Mouse (Mus musculus): Measurements from ENCODE around the gene Mapk12. TPM values are rescaled to one million over a fixed set of nuclear protein-coding genes. Genes with fewer than 3 reads are reported as not detected.

Mapk12 gene
- polyA plus RNA-seq, 1 experiment from 2014 or later = 9.1 TPM

- Histone ChIP-seq H3K27me3 (no peaks in the 10 kb centered on the region), H3K4me2 (no peak overlapping the region), H3K36me3 (ENCODE audit: poor library complexity, severe bottlenecking) (0 out of 2 replicates have a peak, but pooled peaks cover 11% of the 10 kb centered on the region), H3K4me1 (peaks cover 14% of the 10 kb centered on the region), H3K9ac (no peak overlapping the region), H3K9me3 (replicated peaks) (no peaks in the 10 kb centered on the region), H3K4me3 (no peak overlapping the region), H3K27ac (no peak overlapping the region)
- no peak for ATAC-seq
- 88% methylated on average over 3 of the region's 3 CpGs for WGBS
Observed at GRCm38 (mm10) chr15:89131316-89131715, 9.2 kb downstream of the Mapk12 start.

- no peaks in the 10 kb centered on the region for H3K9me3 ChIP-seq (replicated peaks)
- no peak for ATAC-seq
- H3K4me2 ChIP-seq = no peak overlapping the region
- H3K27ac ChIP-seq = no peak overlapping the region
- H3K27me3 ChIP-seq = no peaks in the 10 kb centered on the region
- H3K36me3 ChIP-seq (ENCODE audit: poor library complexity, severe bottlenecking) = peaks cover 14% of the 10 kb centered on the region; the same call in 1 of the 2 replicates
- no peak overlapping the region for H3K9ac ChIP-seq
- no peak overlapping the region for H3K4me3 ChIP-seq
- H3K4me1 ChIP-seq = peaks cover 14% of the 10 kb centered on the region
Observed at GRCm38 (mm10) chr15:89130245-89130644, 10.3 kb downstream of the Mapk12 start.

GRCm38 (mm10) chr15:89128382-89129350 is 11.8 kb downstream of the Mapk12 start, which contains the start of gene Hdac10:
Gene Hdac10, minus strand, starts transcription at chr15:89128700.
- Histone ChIP-seq H3K27ac (peak within 1 kb of the TSS; percentile 67), H3K4me2 (peak within 1 kb of the TSS; percentile 78), H3K9me3 (replicated peaks) (no peaks in the 10 kb centered on the region), H3K4me1 (peaks cover 20% of the 10 kb centered on the region), H3K27me3 (no peaks in the 10 kb centered on the region), H3K36me3 (ENCODE audit: poor library complexity, severe bottlenecking) (peaks cover 18% of the 10 kb centered on the region; the same call in 1 of the 2 replicates), H3K4me3 (peak within 1 kb of the TSS; percentile 61), H3K9ac (peak within 1 kb of the TSS; percentile 67)
- 3% methylated on average over 36 of the region's 36 CpGs for WGBS
- peak; percentile 89 for ATAC-seq

DNA sequence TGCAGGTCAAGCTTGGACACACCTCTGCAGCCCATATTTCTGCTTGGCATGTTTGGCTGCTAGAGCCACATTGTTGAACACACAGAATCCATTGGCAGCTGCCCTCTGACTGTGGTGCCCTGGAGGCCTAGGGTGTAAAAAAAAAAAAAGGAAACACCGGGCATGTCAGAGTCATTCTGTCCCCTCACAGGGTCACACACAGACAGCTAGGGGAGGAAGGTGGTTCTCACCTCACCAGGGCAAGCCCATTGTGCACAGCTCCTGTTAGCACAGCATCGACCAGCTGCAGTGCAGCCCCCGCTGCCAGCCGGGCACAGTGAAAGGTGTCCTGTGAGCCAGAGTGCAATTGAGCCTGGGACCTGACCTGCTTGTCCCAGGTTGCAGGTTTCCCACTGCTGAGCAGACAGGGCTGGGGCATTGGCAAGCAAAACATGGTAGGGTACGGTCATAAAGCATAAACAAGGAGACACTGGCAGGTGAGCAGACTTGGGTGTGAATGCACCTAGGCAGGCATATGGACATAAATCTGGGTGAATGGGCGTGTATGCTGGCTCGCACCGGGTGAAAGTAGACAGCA is 13.1 kb downstream of the Mapk12 start:
- Histone ChIP-seq H3K36me3 (ENCODE audit: poor library complexity, severe bottlenecking) (peaks cover 18% of the 10 kb centered on the region; the same call in 1 of the 2 replicates), H3K4me2 (peak overlapping the region; percentile 78), H3K9ac (peak overlapping the region; percentile 67), H3K27me3 (no peaks in the 10 kb centered on the region), H3K27ac (no peak overlapping the region), H3K4me3 (peak overlapping the region; percentile 61), H3K4me1 (peaks cover 26% of the 10 kb centered on the region), H3K9me3 (replicated peaks) (no peaks in the 10 kb centered on the region)
- ATAC-seq = no peak
- WGBS = 89% methylated on average over 8 of the region's 8 CpGs

GRCm38 (mm10) chr15:89126622-89127021 is 13.9 kb downstream of the Mapk12 start:
- no peak overlapping the region for H3K4me2 ChIP-seq
- peaks cover 15% of the 10 kb centered on the region; the same call in 1 of the 2 replicates for H3K36me3 ChIP-seq (ENCODE audit: poor library complexity, severe bottlenecking)
- H3K27ac ChIP-seq = no peak overlapping the region
- no peak overlapping the region for H3K4me3 ChIP-seq
- peaks cover 34% of the 10 kb centered on the region for H3K4me1 ChIP-seq
- H3K9ac ChIP-seq = no peak overlapping the region
- ATAC-seq = no peak
- H3K27me3 ChIP-seq = no peaks in the 10 kb centered on the region
- H3K9me3 ChIP-seq (replicated peaks) = no peaks in the 10 kb centered on the region
- 92% methylated on average over 8 of the region's 8 CpGs for WGBS

- Histone ChIP-seq H3K4me3 (no peak overlapping the region), H3K27me3 (no peaks in the 10 kb centered on the region), H3K36me3 (ENCODE audit: poor library complexity, severe bottlenecking) (peaks cover 10% of the 10 kb centered on the region; the same call in 1 of the 2 replicates), H3K4me1 (peaks cover 47% of the 10 kb centered on the region), H3K9me3 (replicated peaks) (no peaks in the 10 kb centered on the region), H3K4me2 (no peak overlapping the region), H3K27ac (no peak overlapping the region), H3K9ac (no peak overlapping the region)
- no peak for ATAC-seq
- 92% methylated on average over 9 of the region's 9 CpGs for WGBS
Observed at GRCm38 (mm10) chr15:89125351-89125750, 15.2 kb downstream of the Mapk12 start.

GRCm38 (mm10) chr15:89124312-89124711 is 16.2 kb downstream of the Mapk12 start:
- WGBS = 98% methylated on average over 3 of the region's 3 CpGs
- Histone ChIP-seq H3K9me3 (replicated peaks) (no peaks in the 10 kb centered on the region), H3K27me3 (no peaks in the 10 kb centered on the region), H3K4me3 (no peak overlapping the region), H3K9ac (no peak overlapping the region), H3K4me1 (peaks cover 57% of the 10 kb centered on the region), H3K4me2 (0 out of 2 replicates have a peak overlapping the region, but pooled peaks have one; percentile 98), H3K27ac (no peak overlapping the region), H3K36me3 (ENCODE audit: poor library complexity, severe bottlenecking) (peaks cover 17% of the 10 kb centered on the region)
- no peak for ATAC-seq

- ATAC-seq = peak; percentile 12; the same call in 1 of the 2 replicates
- peaks cover 54% of the 10 kb centered on the region for H3K4me1 ChIP-seq
- 32% methylated on average over 11 of the region's 11 CpGs for WGBS
Observed at GRCm38 (mm10) chr15:89123595-89123994, 16.9 kb downstream of the Mapk12 start.

GRCm38 (mm10) chr15:89122649-89123366 is 17.7 kb downstream of the Mapk12 start, which contains the start of gene Tubgcp6:
Gene Tubgcp6, minus strand, starts transcription at chr15:89123112.
- Histone ChIP-seq H3K9me3 (replicated peaks) (no peaks in the 10 kb centered on the region), H3K4me1 (peaks cover 50% of the 10 kb centered on the region), H3K4me2 (peak within 1 kb of the TSS; percentile 98), H3K9ac (peak within 1 kb of the TSS; percentile 89), H3K36me3 (ENCODE audit: poor library complexity, severe bottlenecking) (peaks cover 22% of the 10 kb centered on the region), H3K27ac (peak within 1 kb of the TSS; percentile 84), H3K4me3 (peak within 1 kb of the TSS; percentile 92), H3K27me3 (no peaks in the 10 kb centered on the region)
- peak; percentile 89 for ATAC-seq
- under 1% methylated on average over 47 of the region's 47 CpGs for WGBS

More at GRCm38 (mm10) chr15:89123595-89123994, 16.9 kb downstream of the Mapk12 start:
- H3K27me3 ChIP-seq = no peaks in the 10 kb centered on the region
- no peaks in the 10 kb centered on the region for H3K9me3 ChIP-seq (replicated peaks)
- peak overlapping the region; percentile 98 for H3K4me2 ChIP-seq
- peak overlapping the region; percentile 92 for H3K4me3 ChIP-seq
- H3K36me3 ChIP-seq (ENCODE audit: poor library complexity, severe bottlenecking) = peaks cover 22% of the 10 kb centered on the region
- peak overlapping the region; percentile 89 for H3K9ac ChIP-seq
- H3K27ac ChIP-seq = peak overlapping the region; percentile 84

GRCm38 (mm10) chr15:89118007-89118406 is 22.5 kb downstream of the Mapk12 start:
- no peaks in the 10 kb centered on the region for H3K9me3 ChIP-seq (replicated peaks)
- ATAC-seq = no peak
- H3K4me2 ChIP-seq = no peak overlapping the region
- H3K36me3 ChIP-seq (ENCODE audit: poor library complexity, severe bottlenecking) = peaks cover 49% of the 10 kb centered on the region
- no peak overlapping the region for H3K27ac ChIP-seq
- no peaks in the 10 kb centered on the region for H3K27me3 ChIP-seq
- no peak overlapping the region for H3K4me3 ChIP-seq
- 0 out of 2 replicates have a peak overlapping the region, but pooled peaks have one; percentile 9 for H3K9ac ChIP-seq
- peaks cover 34% of the 10 kb centered on the region for H3K4me1 ChIP-seq

DNA sequence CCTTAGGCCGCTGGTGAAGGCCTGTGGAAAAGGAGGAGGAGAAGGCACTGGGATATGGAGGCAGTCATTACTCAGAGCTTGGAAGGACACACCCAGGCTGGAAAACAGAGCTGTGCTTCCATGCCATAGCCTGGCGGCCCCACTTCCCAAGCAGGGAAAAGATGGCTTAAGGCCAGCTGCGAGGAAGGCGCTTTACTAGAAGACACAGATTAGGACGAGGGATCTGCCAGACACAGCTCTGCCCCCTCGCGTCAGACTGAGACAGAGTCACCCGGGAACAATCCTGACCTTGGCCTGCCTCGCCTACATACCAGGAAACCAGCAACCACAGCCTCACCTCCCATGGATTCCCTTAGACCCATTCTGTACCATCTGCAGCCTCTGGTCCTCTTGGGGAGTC is 30.4 kb downstream of the Mapk12 start:
- Histone ChIP-seq H3K4me1 (no peaks in the 10 kb centered on the region), H3K27ac (no peak overlapping the region), H3K9me3 (replicated peaks) (no peaks in the 10 kb centered on the region), H3K9ac (no peak overlapping the region), H3K4me2 (no peak overlapping the region), H3K4me3 (no peak overlapping the region), H3K27me3 (no peaks in the 10 kb centered on the region), H3K36me3 (ENCODE audit: poor library complexity, severe bottlenecking) (peaks cover 93% of the 10 kb centered on the region)
- ATAC-seq = no peak
- 85% methylated on average over 9 of the region's 9 CpGs for WGBS

Measured in forebrain, embryonic 13.5 days (tissue).